Mouse (Mus musculus) heart, postnatal 14 days (tissue): ENCODE measurements at regions not wholly inside any gene's neighbourhood (a gene's known extent, or its start where the extent isn't known, plus 50 kb on each side); places are given as distances from the start of the nearest gene placed in this dataset.

Source experiments
- DNase-seq, 2 experiments: peaks; one replicate each; pipeline ENCODE4 v3.0.0; 2021 to 2022
- intact Hi-C: fragments of 180-260 bp; cut with DNase I; formaldehyde crosslinking; loops from one replicate; pipeline ENCODE4 v1.15.1; 2025

DNA sequence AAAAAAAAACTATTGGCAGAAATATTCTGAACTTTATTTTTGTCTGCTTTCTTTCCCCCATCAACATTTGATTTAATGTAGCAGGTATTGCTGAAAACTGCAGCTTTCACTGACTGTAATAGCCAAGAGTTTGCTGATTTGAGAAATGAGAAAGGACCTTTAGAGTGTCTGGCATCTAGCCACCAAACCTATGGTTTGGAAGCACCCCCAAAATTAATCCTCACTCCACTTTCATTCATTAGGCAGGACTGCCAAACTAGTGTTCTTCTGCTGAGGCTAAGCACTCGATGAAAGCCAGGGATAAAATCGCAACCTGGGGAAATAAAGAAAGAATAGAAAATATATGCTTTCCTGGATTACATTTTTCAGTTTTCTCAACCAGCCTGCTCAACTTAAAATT is 320.4 kb downstream of the Atp6ap1l start:
- intact Hi-C loops: no loop called here
- no peak for DNase-seq

- DNase-seq: no peak
Observed at GRCm38 (mm10) chr13:90575371-90575770, 329.8 kb downstream of the Atp6ap1l start.

GRCm38 (mm10) chr13:90572580-90572979 is 332.6 kb downstream of the Atp6ap1l start:
- intact Hi-C loops: no loop called here

More at GRCm38 (mm10) chr13:90575371-90575770, 329.8 kb downstream of the Atp6ap1l start:
- intact Hi-C loops: no loop called here

DNA sequence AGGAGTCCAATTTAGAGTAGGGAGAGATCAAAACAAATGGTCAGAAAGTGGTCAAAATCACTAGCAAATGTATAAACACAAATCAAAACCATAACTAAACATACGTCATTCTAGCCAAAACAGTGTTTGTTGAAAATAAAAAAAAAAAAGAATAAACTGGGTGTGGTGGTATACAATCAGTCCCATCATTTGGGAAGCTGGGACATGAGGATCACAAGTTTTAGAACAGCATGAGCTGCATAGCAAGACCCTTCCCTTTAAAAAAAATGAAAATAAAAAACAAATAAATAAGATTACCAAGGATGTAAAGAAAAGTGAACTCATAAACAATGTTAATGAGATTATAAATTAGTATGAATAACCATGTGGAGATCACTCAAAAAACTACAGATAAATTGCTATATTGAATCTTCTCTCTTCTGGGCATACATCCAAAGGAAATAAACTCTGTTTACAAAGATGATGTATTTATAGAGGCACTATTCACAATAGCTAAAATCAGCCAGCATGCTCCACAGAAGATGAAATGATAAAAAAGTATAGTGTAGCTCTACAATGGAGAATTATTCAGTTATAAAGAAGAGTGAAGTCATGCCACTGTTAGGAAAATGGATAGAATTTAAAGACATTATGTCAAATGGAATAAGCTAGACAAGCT is 341.8 kb downstream of the Atp6ap1l start:
- no peak for DNase-seq
- intact Hi-C loops: no loop called here

More at GRCm38 (mm10) chr13:90572580-90572979, 332.6 kb downstream of the Atp6ap1l start:
- DNase-seq: no peak

GRCm38 (mm10) chr13:90560095-90560494 is 345.1 kb downstream of the Atp6ap1l start:
- no peak for DNase-seq
- intact Hi-C loops: no loop called here

DNA sequence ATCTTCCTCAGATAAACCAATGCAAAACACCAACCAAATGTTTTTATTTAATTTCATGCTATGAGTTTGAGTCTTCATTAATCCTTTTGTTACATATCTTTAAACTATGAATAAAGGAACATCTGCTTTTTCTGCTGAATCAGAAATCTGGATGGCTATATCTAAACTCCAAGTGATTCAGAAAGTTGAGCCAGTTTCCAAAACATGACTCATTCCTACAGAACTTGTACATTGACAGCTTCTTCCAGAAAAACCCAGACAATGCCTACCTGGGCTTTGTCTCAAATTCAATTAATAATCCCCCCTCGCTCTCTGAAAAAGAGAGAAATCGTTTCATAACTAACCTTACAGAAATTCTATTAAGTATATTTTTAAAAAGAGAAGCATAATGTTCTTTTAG is 345.7 kb downstream of the Atp6ap1l start:
- DNase-seq: no peak
- intact Hi-C loops: no loop called here

GRCm38 (mm10) chr13:90551166-90551565 is 354.0 kb downstream of the Atp6ap1l start:
- no peak for DNase-seq
- intact Hi-C loops: no loop called here

GRCm38 (mm10) chr13:90546288-90547035 is 358.7 kb downstream of the Atp6ap1l start:
- no peak for DNase-seq
- intact Hi-C loops: no loop called here

- DNase-seq: no peak
- intact Hi-C loops: no loop called here
Observed at GRCm38 (mm10) chr13:90545816-90546215, 359.3 kb downstream of the Atp6ap1l start.

DNA sequence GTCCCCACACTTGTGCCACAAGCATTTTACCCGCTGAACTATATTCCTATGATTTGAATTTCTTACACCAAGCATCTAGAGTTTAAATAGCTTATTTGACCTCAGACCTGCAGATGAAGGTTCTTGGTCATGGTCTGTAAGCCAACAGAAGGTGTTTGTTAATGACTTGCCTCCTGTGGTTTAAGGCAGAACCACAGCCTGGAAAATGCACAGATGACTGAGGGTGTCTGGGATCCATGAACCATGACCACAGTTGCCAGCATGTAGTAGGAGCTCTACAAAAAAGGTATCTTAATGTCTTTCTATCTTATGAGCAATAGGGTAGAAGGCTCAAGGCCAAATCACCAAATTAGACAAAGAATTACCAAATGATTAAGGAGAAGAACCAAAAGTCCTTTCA is 367.6 kb downstream of the Atp6ap1l start:
- intact Hi-C loops: no loop called here

DNA sequence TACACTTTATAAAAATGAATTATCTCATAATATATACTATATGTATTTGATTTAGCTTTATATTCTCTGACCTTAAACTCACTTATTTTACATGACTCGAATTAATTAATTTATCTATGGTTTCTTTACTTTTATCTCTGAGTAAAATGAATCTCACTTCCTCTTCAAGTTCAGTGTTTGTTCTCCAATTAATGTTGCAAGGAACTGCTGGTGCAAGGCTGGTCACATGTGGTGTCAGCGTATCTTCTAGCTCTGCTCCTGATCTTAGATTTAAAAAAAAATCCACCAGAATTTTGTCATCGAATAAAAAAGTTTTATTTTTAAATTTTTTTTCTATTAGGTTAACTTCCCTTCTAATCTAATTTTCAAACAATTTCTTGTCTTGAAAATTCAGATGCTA is 378.2 kb downstream of the Atp6ap1l start:
- no peak for DNase-seq
- intact Hi-C loops: no loop called here

More for the DNA sequence above, 367.6 kb downstream of the Atp6ap1l start:
- DNase-seq: no peak

DNA sequence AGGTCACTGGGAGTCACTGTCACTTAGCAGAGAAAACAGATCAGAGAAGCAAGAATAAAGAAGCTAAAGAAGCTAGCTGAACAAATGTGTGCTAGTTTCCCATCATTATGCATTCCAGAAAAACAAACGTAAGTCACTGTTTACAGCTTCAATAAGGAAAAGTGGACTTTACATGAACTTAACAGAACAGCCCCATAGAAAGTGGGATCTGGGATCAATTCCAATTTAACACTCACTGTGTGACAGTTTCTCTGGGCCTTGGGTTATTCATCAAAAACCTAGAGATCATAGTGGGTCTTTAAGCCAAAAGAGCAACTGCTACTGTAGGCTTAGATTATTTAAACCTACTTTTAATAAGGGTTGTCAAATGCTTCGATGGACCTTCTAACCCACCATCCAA is 379.4 kb downstream of the Atp6ap1l start:
- DNase-seq: no peak
- intact Hi-C loops: no loop called here

GRCm38 (mm10) chr13:90521758-90522245 is 383.4 kb downstream of the Atp6ap1l start:
- DNase-seq: peak in 1 of 2 experiments; percentile 8
- intact Hi-C loops: no loop called here

DNA sequence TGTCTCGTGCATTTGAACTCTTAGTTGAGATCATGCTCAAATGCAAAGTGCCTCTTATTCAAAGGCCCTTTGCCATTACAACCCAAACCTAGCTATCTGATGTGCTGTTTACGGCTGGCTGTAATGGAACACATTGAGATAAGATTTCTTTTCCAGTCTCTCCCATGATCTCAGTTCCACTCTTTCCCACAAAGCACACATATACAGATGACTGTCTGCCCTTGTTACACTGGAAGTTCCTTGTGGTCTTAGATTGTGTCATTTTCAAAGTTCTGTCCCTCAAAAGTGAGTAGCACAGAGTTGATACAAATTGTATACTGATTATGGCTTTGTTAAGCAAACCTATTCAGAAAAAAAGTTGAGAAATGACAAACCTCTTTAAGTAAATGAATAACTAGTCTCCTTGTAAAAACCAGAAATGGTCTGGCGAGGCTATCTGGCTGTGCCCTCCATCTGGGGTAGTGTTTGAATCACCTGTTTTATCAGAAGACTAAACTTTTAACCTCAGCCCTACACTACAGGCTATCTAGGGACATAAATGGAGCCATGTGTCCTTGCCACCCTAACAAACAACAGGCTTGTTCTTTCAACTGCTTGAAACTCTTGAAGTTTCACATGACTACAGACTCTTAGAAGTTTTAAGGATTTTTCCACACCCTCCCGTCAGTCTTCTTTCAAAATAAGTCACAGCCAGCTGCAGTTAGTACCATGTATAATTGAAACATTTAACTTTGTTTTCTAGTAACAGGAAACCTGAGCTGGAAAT is 384.0 kb downstream of the Atp6ap1l start:
- intact Hi-C loops: no loop called here
- DNase-seq: no peak

DNA sequence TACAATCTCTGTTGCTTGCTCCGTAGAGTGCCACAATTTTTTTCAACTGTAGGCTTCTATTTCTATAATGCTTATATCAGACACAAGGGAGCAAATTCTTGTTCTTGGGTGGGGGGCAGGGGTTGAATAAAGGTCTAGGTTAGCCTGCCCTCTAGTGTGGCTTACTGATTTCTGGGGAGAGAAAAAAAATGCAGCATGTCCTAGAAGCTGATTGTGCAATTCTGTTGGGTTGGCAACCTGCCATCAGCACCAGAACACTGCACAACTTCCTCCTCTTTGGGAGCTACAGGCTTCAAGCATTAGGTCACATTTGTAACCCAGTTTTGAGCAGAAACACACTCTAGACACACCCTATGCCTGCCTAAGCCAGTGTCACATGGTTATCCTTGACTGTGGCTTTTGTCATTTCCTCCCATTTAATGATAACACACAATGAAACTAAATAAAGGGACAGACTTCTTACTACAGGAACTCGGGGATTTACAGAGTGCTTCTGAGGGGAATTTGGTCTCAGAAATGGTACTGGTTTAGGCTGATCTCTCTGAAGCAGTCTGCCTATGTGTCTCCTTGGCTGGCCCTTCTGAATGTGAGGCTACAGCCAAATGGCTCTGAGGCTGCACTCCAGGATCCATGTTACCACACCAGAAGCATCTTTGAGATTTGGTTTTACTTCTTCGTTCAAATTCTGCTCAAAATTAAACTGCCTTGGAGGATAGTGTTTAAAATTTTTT is 389.2 kb downstream of the Atp6ap1l start:
- intact Hi-C loops: loop anchor here (10.0 kb wide), 2 partner anchors 741 to 851 kb away; no protein-coding TSS in a partner anchor
- peak; percentile 88 for DNase-seq

- no peak for DNase-seq
- intact Hi-C loops: loop anchor here (10.0 kb wide), 2 partner anchors 739 to 849 kb away; no protein-coding TSS in a partner anchor
Observed at GRCm38 (mm10) chr13:90513867-90514266, 391.3 kb downstream of the Atp6ap1l start.

DNA sequence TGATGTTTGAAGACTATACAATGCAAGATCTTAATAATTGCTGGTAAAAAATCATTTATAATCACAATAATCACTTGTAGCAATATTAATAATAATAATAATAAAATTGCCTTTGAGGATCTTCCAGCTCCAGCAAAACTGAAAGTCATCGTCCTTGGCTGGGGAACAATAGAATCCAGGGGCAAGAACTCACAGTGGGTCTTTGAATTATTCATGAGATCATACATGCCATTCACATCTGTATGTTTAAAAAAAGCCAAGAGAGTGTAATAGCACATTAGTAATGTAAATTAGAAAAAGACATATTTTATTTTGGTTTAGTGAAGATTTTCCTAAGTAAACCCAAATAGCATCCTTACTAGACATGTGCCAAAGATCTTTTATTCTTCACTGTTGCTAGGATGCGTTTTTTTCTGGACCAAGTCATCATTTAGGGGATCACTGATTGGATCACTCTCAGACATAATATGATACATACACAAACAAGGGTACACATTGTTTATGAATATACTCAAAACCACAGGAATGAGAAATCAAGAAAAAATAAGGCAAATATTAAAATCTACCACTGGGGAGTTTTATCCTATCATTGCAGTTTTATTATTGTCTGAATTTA is 392.3 kb downstream of the Atp6ap1l start:
- DNase-seq: no peak
- intact Hi-C loops: loop anchor here (10.0 kb wide), 2 partner anchors 738 to 848 kb away; no protein-coding TSS in a partner anchor

DNA sequence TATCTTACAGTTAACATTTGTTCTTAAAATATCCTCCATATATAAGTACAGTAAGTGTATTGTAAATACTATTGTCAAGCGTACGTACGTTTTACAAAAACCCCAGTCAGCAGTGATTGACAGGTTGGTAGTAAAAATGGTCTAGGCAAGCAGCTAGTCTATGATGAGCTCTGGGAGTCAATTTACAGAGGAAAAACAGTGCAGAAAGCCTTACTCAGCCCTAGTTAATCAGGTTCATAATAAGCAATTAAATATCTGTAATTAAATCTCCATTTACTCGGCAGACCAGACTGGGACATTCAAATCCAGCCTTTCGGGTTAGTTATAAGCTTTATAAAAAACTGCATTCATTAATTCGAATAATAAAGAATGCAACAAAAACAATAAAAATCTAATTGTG is 394.7 kb downstream of the Atp6ap1l start:
- DNase-seq: no peak
- intact Hi-C loops: loop anchor here (10.0 kb wide), 2 partner anchors 736 to 846 kb away; no protein-coding TSS in a partner anchor

DNA sequence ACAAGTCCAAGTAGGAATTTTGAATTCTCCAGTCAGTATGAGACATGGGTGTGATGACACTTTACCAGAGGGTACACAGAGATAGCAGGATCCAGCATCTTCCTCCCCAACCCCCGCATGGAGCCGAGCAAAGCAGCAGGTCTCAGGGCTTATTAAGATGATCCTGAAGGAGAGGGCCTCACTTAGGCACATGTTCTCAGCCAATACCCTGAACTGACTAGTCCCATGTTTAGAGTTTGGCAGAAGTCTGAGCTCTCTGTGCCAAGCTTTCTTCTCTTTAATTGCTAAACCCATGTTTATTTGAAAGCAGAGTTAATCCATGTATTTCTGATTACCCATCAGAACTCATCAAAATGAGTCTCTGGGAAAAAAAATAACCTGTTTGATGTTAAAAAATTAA is 402.0 kb downstream of the Atp6ap1l start:
- intact Hi-C loops: no loop called here
- no peak for DNase-seq

DNA sequence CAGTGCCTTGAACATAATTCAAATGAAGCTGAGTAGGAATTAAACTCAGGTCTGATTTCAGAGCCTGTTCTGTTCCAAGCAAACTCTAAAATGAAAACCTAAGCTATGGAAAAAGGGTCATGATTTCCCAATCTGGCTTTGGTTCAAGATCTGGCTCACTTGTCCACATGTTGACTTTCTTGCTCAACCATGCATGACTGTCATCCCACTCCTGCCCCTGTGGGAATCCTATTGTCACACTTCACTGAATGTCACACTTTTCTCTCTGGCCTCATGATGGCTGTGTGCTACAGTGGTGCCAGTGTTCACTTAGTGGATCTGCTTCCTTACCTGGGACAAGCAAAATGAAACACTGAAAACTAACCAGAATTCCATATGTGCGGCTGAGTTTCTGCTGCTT is 403.0 kb downstream of the Atp6ap1l start:
- intact Hi-C loops: no loop called here
- DNase-seq: no peak
